Mouse (Mus musculus): ENCODE results near the gene Gsto1. TPM values are rescaled to one million over a fixed set of nuclear protein-coding genes. Genes with fewer than 3 reads are reported as not detected.

Gene Gsto1
- total RNA-seq, 1 experiment, result 60.7 TPM

DNA sequence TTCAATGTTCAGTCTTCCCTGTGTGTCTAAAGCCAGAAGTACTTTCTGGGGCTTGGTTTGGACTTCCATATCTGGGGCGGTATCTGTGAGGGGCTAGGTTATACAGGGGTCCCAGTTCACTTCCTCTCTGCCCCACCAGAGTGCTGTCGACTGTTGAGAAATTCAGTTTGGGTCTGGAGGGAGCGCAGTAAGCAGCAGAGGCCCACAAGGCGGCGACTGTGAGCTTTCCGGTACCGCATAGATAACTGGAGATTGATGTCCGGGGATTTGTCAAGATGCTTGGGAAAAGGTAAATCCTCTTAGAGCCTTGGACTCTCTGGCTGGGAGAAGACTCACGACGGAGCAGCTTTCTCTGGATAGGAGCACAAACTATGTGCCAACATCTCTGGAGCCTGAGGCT is 16.7 kb downstream of the Gsto1 start:
- H3K9ac ChIP-seq (ENCODE audit: insufficient read depth, low read depth, low read length, poor library complexity, severe bottlenecking), result no peak overlapping the region
- H3K36me3 ChIP-seq (ENCODE audit: control insufficient read depth, insufficient read depth, low read length, poor library complexity, severe bottlenecking), result no peaks in the 10 kb centered on the region
- H3K27ac ChIP-seq (ENCODE audit: insufficient read depth, low read depth, low read length, poor library complexity, severe bottlenecking), result no peak overlapping the region
- no peaks in the 10 kb centered on the region for H3K9me3 ChIP-seq (ENCODE audit: control insufficient read depth, insufficient read depth, low read depth, low read length)
- no peak for TF ChIP-seq HCFC1 (IDR thresholded peaks at IDR 0.05; ENCODE audit: borderline replicate concordance, insufficient read depth, low read length)
- no peak for TF ChIP-seq ZNF384 (IDR thresholded peaks at IDR 0.05; ENCODE audit: low read depth, low read length)
- no peak for TF ChIP-seq MAFK (IDR thresholded peaks at IDR 0.05; ENCODE audit: insufficient read depth, low read depth, low read length)
- H3K4me1 ChIP-seq (ENCODE audit: control insufficient read depth in 2 of 2, insufficient read depth in 2 of 2, low read length in 2 of 2, poor library complexity in 1 of 2), result peaks cover 0 to 2% of the 10 kb centered on the region in 2 experiments; a peak in 1 of 4 replicates
- no peak overlapping the region for H3K4me3 ChIP-seq (ENCODE audit: insufficient read depth in 1 of 2, low read depth in 1 of 2, low read length in 2 of 2, poor library complexity in 1 of 2, severe bottlenecking in 1 of 2)
- in situ Hi-C loops (cut with MboI; ENCODE audit: low sequenced_read_pairs in 2 of 2, unreplicated experiment in 2 of 2), result no loop called here
- no peak for DNase-seq (ENCODE audit: low read depth, low spot score)

DNA sequence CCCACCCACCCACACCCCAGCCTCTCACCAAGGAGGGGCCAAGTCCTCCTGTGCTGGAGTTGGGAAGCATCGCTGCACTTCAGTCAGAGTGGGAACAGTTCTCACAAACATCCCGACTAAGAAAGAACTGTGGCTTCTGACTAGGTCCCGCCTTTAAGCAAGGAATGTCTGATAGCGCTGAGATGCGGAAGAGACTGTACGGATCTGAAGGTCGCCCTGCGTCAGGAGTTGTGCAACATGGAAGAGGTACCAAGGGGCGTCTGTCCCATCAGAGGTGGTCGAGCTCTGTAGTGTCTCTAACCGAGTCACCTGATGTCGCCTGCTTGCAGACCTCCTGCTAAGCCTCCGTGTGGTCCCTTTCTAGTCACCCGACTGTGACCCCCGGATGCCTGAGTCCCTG is 21.5 kb downstream of the Gsto1 start:
- Histone ChIP-seq H3K4me3 (ENCODE audit: insufficient read depth in 1 of 2, low read depth in 1 of 2, low read length in 2 of 2, poor library complexity in 1 of 2, severe bottlenecking in 1 of 2) (no peak overlapping the region), H3K27ac (ENCODE audit: insufficient read depth, low read depth, low read length, poor library complexity, severe bottlenecking) (no peak overlapping the region), H3K36me3 (ENCODE audit: control insufficient read depth, insufficient read depth, low read length, poor library complexity, severe bottlenecking) (no peaks in the 10 kb centered on the region), H3K9ac (ENCODE audit: insufficient read depth, low read depth, low read length, poor library complexity, severe bottlenecking) (no peak overlapping the region), H3K4me1 (ENCODE audit: control insufficient read depth in 2 of 2, insufficient read depth in 2 of 2, low read length in 2 of 2, poor library complexity in 1 of 2) (peaks cover 0 to 2% of the 10 kb centered on the region in 2 experiments; a peak in 1 of 4 replicates), H3K9me3 (ENCODE audit: control insufficient read depth, insufficient read depth, low read depth, low read length) (no peaks in the 10 kb centered on the region)
- in situ Hi-C loops (cut with MboI; ENCODE audit: low sequenced_read_pairs in 2 of 2, unreplicated experiment in 2 of 2), result no loop called here
- DNase-seq (ENCODE audit: low read depth, low spot score), result no peak
- TF ChIP-seq HCFC1 (IDR thresholded peaks at IDR 0.05; ENCODE audit: borderline replicate concordance, insufficient read depth, low read length) (no peak), ZC3H11A (IDR thresholded peaks at IDR 0.05; ENCODE audit: borderline replicate concordance, low read depth, low read length) (no peak)

DNA sequence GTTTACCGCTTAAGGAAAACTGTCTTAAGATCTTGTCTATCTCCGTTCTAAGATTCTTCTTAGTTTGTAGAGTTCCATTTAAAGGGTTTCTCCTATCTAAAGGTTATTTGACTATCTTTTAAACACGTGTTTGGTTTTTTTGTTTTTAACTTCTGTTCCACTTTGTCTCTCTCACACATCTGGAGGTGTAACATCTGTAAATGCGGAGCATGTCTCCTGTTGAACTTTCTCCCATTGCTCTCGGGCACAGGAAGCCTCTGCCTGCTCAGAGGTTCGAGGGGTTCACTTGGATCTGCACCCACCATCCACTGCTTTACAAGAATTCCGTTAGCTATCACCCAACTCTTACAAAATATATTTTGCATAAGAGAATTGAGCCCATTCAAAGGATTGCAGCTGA is 26.8 kb downstream of the Gsto1 start:
- TF ChIP-seq ZNF384 (IDR thresholded peaks at IDR 0.05; ENCODE audit: low read depth, low read length) (no peak), ZC3H11A (IDR thresholded peaks at IDR 0.05; ENCODE audit: borderline replicate concordance, low read depth, low read length) (no peak), MAFK (IDR thresholded peaks at IDR 0.05; ENCODE audit: insufficient read depth, low read depth, low read length) (no peak), CHD2 (IDR thresholded peaks at IDR 0.05; ENCODE audit: low read depth, low read length) (no peak), HCFC1 (IDR thresholded peaks at IDR 0.05; ENCODE audit: borderline replicate concordance, insufficient read depth, low read length) (no peak)
- in situ Hi-C loops (cut with MboI; ENCODE audit: low sequenced_read_pairs in 2 of 2, unreplicated experiment in 2 of 2), result loop anchor here in 1 of 2 experiments (5.0 kb wide), 1 partner anchor 46 kb away; no protein-coding TSS in a partner anchor
- Histone ChIP-seq H3K36me3 (ENCODE audit: control insufficient read depth, insufficient read depth, low read length, poor library complexity, severe bottlenecking) (no peaks in the 10 kb centered on the region), H3K27ac (ENCODE audit: insufficient read depth, low read depth, low read length, poor library complexity, severe bottlenecking) (no peak overlapping the region), H3K9me3 (ENCODE audit: control insufficient read depth, insufficient read depth, low read depth, low read length) (no peaks in the 10 kb centered on the region), H3K9ac (ENCODE audit: insufficient read depth, low read depth, low read length, poor library complexity, severe bottlenecking) (no peak overlapping the region), H3K4me3 (ENCODE audit: insufficient read depth in 1 of 2, low read depth in 1 of 2, low read length in 2 of 2, poor library complexity in 1 of 2, severe bottlenecking in 1 of 2) (no peak overlapping the region), H3K4me1 (ENCODE audit: control insufficient read depth in 2 of 2, insufficient read depth in 2 of 2, low read length in 2 of 2, poor library complexity in 1 of 2) (no peaks in the 10 kb centered on the region)
- DNase-seq (ENCODE audit: low read depth, low spot score), result no peak

DNA sequence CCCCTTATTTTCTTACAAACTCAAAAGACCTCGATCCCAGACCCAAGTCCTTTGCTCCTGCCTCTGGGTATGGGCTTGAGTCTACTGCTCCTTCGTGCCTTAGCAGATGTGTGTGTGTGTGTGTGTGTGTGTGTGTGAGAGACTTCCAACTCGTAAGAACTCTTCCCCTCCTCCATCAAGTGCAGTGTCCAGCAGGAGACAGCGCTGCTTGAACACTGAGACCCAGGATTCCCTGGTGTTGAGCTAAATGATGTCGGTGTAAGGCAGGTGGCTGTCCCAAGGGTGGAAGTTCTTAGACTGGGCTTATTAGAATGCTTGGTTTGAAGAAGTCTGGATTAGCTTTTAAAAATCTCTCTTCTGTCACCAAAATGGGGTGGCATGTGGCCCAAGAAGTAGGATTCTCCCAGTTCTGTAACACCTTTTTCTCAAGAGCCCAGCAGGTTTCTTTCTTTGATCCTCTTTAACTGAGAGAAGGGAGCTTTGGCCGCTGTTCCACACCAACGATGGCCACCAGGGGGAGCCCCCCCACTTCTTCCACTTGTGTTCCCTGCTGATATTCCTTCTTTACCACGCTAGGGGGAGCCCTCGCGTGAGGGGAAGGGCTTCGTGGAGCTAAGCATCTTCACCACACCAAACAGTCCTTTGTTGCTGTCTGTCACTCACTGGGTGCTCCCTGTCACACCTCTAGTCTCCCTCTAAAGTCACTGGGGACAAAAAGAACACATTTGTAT is 27.5 kb downstream of the Gsto1 start:
- DNase-seq (ENCODE audit: low read depth, low spot score), result peak; percentile 88
- H3K36me3 ChIP-seq (ENCODE audit: control insufficient read depth, insufficient read depth, low read length, poor library complexity, severe bottlenecking), result no peaks in the 10 kb centered on the region
- no peaks in the 10 kb centered on the region for H3K4me1 ChIP-seq (ENCODE audit: control insufficient read depth in 2 of 2, insufficient read depth in 2 of 2, low read length in 2 of 2, poor library complexity in 1 of 2)
- TF ChIP-seq ZC3H11A (IDR thresholded peaks at IDR 0.05; ENCODE audit: borderline replicate concordance, low read depth, low read length), result peak; percentile 91
- no peak for TF ChIP-seq CHD2 (IDR thresholded peaks at IDR 0.05; ENCODE audit: low read depth, low read length)
- 0 out of 2 replicates have a peak, but pooled peaks have one; percentile 28 for TF ChIP-seq ZNF384 (IDR thresholded peaks at IDR 0.05; ENCODE audit: low read depth, low read length)
- no peak overlapping the region for H3K9ac ChIP-seq (ENCODE audit: insufficient read depth, low read depth, low read length, poor library complexity, severe bottlenecking)
- in situ Hi-C loops (cut with MboI; ENCODE audit: low sequenced_read_pairs in 2 of 2, unreplicated experiment in 2 of 2), result loop anchor here in 1 of 2 experiments (5.0 kb wide), 1 partner anchor 45 kb away; no protein-coding TSS in a partner anchor
- no peak overlapping the region for H3K4me3 ChIP-seq (ENCODE audit: insufficient read depth in 1 of 2, low read depth in 1 of 2, low read length in 2 of 2, poor library complexity in 1 of 2, severe bottlenecking in 1 of 2)
- H3K9me3 ChIP-seq (ENCODE audit: control insufficient read depth, insufficient read depth, low read depth, low read length), result no peaks in the 10 kb centered on the region
- no peak overlapping the region for H3K27ac ChIP-seq (ENCODE audit: insufficient read depth, low read depth, low read length, poor library complexity, severe bottlenecking)

DNA sequence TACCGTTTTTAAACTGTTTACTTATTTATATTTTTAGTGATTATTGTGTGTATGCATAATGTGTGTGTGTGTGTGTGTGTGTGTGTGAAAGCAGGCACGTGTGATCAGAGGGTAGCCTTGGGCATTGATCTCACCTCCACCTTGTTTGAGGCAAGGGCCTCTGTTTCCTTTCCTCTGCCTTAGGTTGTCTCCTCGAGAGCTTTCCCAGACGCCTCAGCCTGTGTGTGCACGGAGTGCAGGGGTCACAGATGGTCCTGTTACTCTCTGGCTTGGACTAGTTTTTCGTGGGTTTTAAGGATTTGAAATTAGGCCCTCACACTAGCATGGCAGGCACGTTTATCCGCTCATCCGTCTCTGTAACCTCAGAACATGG is 28.1 kb downstream of the Gsto1 start:
- no peaks in the 10 kb centered on the region for H3K4me1 ChIP-seq (ENCODE audit: control insufficient read depth in 2 of 2, insufficient read depth in 2 of 2, low read length in 2 of 2, poor library complexity in 1 of 2)
- DNase-seq (ENCODE audit: low read depth, low spot score), result no peak
- no peak overlapping the region for H3K27ac ChIP-seq (ENCODE audit: insufficient read depth, low read depth, low read length, poor library complexity, severe bottlenecking)

More for the DNA sequence above, 28.1 kb downstream of the Gsto1 start:
- in situ Hi-C loops (cut with MboI; ENCODE audit: low sequenced_read_pairs in 2 of 2, unreplicated experiment in 2 of 2), result loop anchor here in 1 of 2 experiments (5.0 kb wide), 1 partner anchor 44 kb away; no protein-coding TSS in a partner anchor
- H3K36me3 ChIP-seq (ENCODE audit: control insufficient read depth, insufficient read depth, low read length, poor library complexity, severe bottlenecking), result no peaks in the 10 kb centered on the region
- H3K9ac ChIP-seq (ENCODE audit: insufficient read depth, low read depth, low read length, poor library complexity, severe bottlenecking), result no peak overlapping the region
- TF ChIP-seq ZNF384 (IDR thresholded peaks at IDR 0.05; ENCODE audit: low read depth, low read length), result no peak
- no peak for TF ChIP-seq ZC3H11A (IDR thresholded peaks at IDR 0.05; ENCODE audit: borderline replicate concordance, low read depth, low read length)
- no peak for TF ChIP-seq HCFC1 (IDR thresholded peaks at IDR 0.05; ENCODE audit: borderline replicate concordance, insufficient read depth, low read length)
- no peak for TF ChIP-seq CHD2 (IDR thresholded peaks at IDR 0.05; ENCODE audit: low read depth, low read length)
- TF ChIP-seq MAFK (IDR thresholded peaks at IDR 0.05; ENCODE audit: insufficient read depth, low read depth, low read length), result no peak
- no peaks in the 10 kb centered on the region for H3K9me3 ChIP-seq (ENCODE audit: control insufficient read depth, insufficient read depth, low read depth, low read length)
- no peak overlapping the region for H3K4me3 ChIP-seq (ENCODE audit: insufficient read depth in 1 of 2, low read depth in 1 of 2, low read length in 2 of 2, poor library complexity in 1 of 2, severe bottlenecking in 1 of 2)

All from ES-E14 (cell line).